Mouse (Mus musculus): ENCODE measurements around the gene Mrpl53.

The Mrpl53 gene

DNA sequence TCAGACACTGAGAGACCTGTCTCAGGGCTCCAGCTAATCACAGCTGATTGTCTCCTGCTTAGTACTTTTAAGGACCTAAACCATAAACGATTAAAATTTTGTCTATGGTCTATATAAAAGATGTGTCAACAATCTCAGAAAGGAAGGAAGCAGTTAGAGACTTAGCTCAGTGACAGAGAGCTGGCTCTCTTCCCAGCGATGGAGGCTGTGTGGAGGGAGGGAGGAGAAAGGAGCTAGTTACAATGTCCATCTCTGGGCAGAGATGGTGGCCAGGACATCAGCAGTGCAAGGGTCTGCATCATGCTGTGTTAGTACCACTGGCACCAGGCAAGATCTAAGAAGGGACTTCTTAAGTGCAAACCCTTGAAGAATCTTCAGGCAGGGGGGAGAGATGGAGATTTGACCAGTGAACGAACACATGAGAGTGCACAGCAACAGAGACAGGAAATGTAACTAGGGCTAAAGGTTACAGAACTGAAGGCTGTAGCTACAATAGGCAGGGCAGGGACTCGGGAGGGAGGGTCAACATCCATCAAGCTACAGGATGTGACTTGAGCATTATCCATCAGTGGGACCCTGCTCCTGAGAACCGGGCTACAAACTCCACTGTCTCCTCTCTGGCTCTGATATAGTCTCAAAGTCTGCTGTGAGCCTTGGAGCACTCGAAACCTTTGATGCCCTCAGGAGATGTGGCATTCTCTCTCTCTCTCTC, 16.3 kb upstream of the Mrpl53 start:
- DNase-seq (ENCODE audit: low spot score) = no peak

DNA sequence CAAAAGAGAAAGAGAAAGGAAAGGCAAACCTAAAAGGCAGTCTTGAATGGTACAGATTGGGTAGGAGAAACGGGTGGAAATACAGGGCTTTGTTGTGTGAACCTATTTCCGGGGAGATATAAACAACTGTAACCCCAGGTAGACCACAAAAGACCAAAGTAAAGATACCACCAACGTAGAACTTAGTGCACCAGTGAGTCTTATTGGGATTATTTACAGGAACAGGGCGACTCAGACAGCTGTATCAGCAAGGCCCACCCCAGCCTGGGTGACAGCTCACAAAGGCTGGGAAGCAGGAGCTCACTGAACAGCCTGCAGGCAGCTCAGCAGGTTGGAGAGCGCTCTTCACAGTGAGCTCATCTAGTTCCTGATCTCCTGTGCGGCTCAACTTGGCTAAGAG, 12.9 kb upstream of the Mrpl53 start:
- DNase-seq (ENCODE audit: low spot score) = no peak

GRCm38 (mm10) chr6:83098411-83098810, 10.4 kb upstream of the Mrpl53 start:
- no peak for DNase-seq (ENCODE audit: low spot score)

DNA sequence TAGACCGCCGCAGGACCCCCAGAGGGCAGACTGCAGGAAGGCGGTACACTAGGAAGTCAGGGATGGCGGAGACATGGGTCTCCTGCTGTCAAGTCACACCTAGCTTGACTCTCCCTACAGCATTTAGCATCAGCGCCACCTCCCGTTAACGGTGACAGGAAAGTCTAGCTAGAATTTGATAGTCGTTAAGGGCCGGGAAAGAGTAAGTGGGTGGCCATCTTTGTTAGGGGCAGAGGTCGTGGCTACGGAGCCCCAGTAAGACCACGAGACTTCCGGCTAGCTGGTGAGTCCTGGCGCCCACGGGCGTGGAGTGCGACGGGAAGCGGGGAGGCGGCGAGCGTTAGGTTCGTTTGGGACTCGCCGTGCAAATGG, 7.5 kb upstream of the Mrpl53 start, which contains the start of the genes Ccdc142 and Gm42688:
Ccdc142 (plus strand) TSS at position 286 of the 372 bp plus-strand sequence.
Gm42688 (plus strand) TSS at position 302 of the 372 bp plus-strand sequence.
- peak; percentile 88 for DNase-seq (ENCODE audit: low spot score)

DNA sequence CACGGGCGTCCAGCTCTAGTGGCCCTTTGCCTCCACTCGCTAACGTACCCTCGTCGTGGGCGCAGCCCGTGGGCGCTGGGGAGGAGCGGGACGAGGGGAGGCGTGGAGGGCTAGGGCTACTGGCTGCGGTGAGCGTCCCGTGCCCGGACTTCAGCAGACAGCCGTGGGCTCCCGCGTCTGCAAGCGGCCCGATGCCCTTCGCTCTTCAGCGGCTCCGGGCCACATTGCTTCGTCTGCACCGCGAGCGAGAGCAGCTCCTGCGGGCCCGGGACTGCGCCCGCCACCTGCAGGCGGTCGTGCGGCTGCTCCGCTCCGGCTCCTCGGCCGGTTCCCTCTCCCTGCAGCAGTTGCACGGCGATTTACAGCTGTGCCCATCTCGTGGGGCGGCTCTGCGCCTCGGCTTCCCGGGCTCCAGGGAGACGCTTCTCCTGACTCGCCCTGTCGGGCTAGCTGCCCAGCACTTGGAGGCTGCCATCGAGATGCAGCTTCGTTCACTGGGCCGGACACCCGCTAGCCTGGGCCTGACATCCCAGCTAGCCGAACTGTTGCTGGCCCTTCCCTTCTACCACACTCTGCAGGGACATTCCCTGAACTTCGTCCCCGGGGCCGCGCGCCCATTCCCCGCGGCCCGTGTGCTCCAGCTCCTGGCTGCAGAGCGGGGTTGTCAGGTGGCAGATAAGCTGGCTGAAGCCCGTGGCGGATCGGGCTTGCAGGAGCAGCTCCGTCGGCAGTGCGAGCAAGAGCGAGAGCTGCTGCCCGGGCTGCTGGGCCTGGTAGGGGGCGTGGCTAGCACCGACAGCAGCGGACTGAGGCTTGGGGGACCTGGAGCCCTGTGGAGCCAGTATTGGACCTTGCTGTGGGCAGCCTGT, 6.9 kb upstream of the Mrpl53 start:
- peak; percentile 74 for DNase-seq (ENCODE audit: low spot score)

GRCm38 (mm10) chr6:83103130-83103650, 5.7 kb upstream of the Mrpl53 start:
- DNase-seq (ENCODE audit: low spot score) = no peak

GRCm38 (mm10) chr6:83104158-83104557, 4.7 kb upstream of the Mrpl53 start:
- DNase-seq (ENCODE audit: low spot score) = no peak

DNA sequence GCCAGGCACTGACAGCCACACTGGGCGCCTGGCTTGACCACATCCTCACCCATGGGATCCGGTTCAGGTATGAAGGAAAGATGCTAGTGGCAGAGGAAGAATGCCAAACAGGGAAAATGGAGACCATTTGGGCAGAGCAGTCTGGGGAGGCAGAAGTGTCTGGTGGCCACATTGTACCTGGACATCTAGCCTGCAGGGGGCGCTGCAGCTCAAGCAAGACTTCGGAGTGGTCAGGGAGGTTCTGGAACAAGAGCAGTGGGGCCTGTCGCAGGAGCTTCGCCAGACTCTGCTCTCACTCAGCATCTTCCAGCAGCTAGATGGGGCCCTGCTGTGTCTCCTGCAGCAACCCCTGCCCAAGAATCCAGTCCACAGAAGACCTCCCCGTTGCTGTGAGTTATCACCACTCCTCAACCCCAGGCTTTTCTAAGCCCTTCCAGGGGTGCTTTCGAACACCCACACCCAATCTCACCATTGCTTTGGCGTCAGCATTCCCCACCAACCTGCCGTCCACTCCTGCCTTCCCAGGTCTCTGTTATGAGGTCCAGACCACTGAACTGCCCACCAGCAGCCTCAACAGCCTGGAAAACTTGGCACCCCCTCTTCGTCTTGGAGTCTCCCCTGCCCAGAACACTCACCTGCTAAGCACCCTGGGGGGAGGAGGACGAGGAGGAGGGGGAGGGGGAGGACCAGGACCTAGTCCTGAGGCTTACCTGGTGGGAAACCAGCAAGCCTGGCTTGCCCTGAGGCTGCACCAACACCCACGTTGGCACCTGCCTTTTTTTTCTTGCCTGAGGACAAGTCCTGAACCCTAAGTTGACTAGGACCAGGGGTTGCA, 1.1 kb upstream of the Mrpl53 start:
- peak; percentile 83 for DNase-seq (ENCODE audit: low spot score)

DNA sequence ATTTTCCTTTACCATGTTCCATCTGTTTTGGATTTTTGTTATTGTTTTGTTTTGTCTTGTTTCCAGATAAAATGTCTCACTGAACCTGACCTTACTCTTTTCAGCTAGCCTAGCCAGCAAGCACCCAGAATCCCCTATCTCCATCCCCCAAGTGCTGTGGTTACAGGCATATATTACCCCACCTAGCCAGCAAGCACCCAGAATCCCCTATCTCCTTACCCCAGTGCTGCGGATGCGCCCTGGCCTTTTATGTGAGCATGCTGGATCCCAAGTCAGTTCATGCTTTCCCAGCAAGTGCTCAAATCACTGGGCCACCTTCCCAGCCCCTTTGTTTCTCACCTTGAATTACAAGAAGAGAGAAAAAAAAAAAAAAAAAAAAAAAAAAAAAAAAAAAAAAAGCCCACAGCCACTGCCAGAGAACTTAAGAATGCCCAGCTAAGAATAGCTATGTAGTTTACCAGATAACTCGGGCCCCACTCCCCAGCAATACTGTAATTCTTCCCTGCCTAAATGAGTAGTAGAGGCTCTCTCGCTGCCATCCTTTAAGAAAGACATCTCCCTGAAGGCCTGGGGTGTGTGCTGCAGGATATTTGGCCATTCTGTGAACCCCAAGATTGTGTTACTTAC, 2.8 kb downstream of the Mrpl53 start:
- DNase-seq (ENCODE audit: low spot score) = no peak

- peak; percentile 90 for DNase-seq (ENCODE audit: low spot score)
These were observed 6.3 kb downstream of the Mrpl53 start, which contains the start of gene Mogs for GRCm38 (mm10) chr6:83115011-83115671. TSS of gene Mogs (plus strand) at chr6:83115496.

- peak; percentile 33 for DNase-seq (ENCODE audit: low spot score)
These were observed 7.0 kb downstream of the Mrpl53 start for GRCm38 (mm10) chr6:83115682-83116372.

- DNase-seq (ENCODE audit: low spot score) = no peak
These were observed 7.7 kb downstream of the Mrpl53 start for GRCm38 (mm10) chr6:83116373-83117164.

DNA sequence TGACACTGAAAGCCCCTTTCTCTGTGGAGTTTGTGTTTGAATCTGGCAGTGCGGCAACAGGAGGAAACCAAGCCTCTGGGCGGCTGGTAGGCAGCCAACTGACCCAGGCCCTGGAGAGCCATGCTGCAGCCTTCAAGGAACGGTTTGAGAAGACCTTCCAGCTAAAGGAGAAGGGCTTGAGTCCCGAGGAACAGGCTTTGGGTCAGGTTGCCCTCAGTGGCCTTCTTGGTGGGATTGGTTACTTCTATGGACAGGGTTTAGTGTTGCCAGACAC, 8.3 kb downstream of the Mrpl53 start:
- no peak for DNase-seq (ENCODE audit: low spot score)

- no peak for DNase-seq (ENCODE audit: low spot score)
These were observed 8.8 kb downstream of the Mrpl53 start for GRCm38 (mm10) chr6:83117616-83118015.

- no peak for DNase-seq (ENCODE audit: low spot score)
These were observed 9.5 kb downstream of the Mrpl53 start for GRCm38 (mm10) chr6:83118369-83118768.

- no peak for DNase-seq (ENCODE audit: low spot score)
These were observed 10.2 kb downstream of the Mrpl53 start for GRCm38 (mm10) chr6:83118825-83119733.

GRCm38 (mm10) chr6:83119734-83120051, 10.9 kb downstream of the Mrpl53 start:
- no peak for DNase-seq (ENCODE audit: low spot score)

DNA sequence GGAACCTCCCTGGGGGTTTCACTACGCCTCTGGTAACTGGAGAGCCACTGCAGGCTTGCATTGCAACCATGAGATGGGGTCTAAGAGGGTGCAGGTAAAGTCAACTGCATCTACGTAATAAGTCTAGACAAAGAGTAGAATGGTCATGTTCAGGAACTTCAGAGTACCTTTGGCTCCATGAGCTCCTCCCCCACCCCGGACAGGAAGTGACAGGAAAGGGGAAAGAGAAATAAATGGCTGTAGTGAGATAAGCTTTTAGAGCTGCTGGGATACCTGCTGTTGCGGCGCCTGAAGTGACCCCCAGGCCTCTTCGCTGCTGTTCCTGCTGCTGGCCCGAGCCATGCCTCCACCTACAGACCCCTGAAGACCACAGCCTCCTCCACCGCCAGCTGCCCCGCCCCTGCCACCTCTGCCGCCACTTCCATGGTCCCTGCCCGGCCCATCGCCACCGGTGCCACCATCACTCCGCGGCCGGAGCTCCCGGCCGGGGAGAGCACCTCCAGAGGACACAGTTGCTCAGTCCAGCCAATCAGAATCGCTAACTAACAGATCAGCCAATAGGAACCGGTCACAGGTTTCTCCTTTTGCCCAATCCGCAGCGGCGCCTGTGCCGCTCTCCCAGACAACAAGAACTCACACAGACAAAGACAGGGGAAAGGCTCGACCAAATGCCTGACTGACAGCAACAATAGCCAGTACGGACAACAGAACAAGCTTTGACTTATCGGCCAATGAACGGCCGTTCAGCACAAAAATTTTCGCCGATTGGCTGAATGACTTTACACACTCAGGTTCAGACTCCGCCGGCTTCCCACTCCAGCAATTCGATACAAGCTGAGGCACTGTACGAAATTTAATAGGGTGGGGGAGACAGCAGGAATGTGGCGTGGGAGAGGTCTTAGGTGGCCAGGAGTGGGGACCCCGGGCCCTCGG, 12.4 kb downstream of the Mrpl53 start, which contains the start of gene Wbp1:
Wbp1 (minus strand) TSS at position 630 of the 933 bp plus-strand sequence.
- DNase-seq (ENCODE audit: low spot score) = peak; percentile 98
